Mouse (Mus musculus): Measurements from ENCODE around the gene Spz1.

- TF ChIP-seq HCFC1 (IDR thresholded peaks at IDR 0.05; ENCODE audit: borderline replicate concordance, insufficient read depth, low read length) (no peak), CHD2 (IDR thresholded peaks at IDR 0.05; ENCODE audit: low read depth, low read length) (no peak)
Observed at GRCm38 (mm10) chr13:92589255-92589654, 13.3 kb upstream of the Spz1 start.

Measured in ES-E14 (cell line).